Mouse (Mus musculus): ENCODE measurements at regions not wholly inside any gene's neighbourhood (a gene's known extent, or its start where the extent isn't known, plus 50 kb on each side); places are given as distances from the start of the nearest gene placed in this dataset.

DNA sequence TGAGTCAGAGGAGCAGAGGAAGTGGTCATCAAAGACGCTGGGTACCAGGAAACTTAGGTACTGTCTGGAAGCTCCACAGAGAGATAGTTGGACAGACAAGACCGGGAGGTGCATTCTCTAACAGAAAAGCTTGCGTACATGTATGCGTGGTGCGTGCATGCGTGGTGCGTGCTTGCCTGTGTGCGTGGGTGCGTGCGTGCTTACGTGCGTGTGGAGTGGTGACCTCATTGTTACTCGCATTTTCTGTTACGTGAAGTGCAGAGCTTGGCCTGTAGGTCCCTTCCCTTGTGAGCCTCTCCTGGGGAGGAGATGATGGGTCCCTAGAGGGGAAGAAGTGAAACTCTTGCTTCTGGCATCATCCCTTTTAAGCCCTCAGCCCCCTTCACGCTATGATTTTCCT lies 175.5 kb upstream of the Msx2 start:
- H3K27me3 ChIP-seq (ENCODE audit: control insufficient read depth, insufficient read depth, low read length) = no peaks in the 10 kb centered on the region
- H3K4me3 ChIP-seq (ENCODE audit: low read depth, low read length) = no peak overlapping the region
- H3K9ac ChIP-seq (replicated peaks; ENCODE audit: low read depth, low read length) = no peak overlapping the region
- no peaks in the 10 kb centered on the region for H3K9me3 ChIP-seq (ENCODE audit: control insufficient read depth, low read length)
- H3K4me1 ChIP-seq (ENCODE audit: control insufficient read depth, insufficient read depth, low read length) = no peaks in the 10 kb centered on the region
- ATAC-seq (ENCODE audit: low read depth) = no peak
- no peaks in the 10 kb centered on the region for H3K36me3 ChIP-seq (ENCODE audit: control insufficient read depth, insufficient read depth, low read length)
- H3K4me2 ChIP-seq (ENCODE audit: low read depth, low read length) = no peak overlapping the region
- WGBS = 95% methylated on average over 15 of the region's 15 CpGs
- no peak overlapping the region for H3K27ac ChIP-seq (ENCODE audit: low read depth, low read length)

DNA sequence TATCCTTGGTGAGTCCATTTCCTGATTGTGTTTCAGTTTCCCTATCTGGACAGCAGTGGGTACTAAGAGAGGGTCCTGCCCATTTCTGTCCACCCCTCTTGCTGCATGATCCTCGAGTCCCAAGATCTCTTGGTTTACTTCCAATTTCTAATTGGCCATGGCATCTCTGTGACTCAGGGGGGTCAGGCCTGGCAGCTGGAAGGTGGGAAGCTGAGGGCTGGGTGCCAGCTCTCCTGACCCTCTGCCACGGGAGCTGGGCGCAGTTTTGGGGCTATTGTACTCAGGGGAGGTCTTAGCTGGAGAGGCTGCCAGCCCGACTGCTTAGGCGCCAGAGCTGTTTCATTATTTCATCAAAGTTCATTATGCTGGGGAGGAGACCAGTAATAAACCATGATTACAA lies 169.7 kb upstream of the Msx2 start:
- WGBS = 55% methylated on average over 5 of the region's 5 CpGs
- H3K4me1 ChIP-seq (ENCODE audit: control insufficient read depth, insufficient read depth, low read length) = no peaks in the 10 kb centered on the region
- H3K9ac ChIP-seq (replicated peaks; ENCODE audit: low read depth, low read length) = no peak overlapping the region
- no peak overlapping the region for H3K4me3 ChIP-seq (ENCODE audit: low read depth, low read length)
- H3K9me3 ChIP-seq (ENCODE audit: control insufficient read depth, low read length) = no peaks in the 10 kb centered on the region
- H3K36me3 ChIP-seq (ENCODE audit: control insufficient read depth, insufficient read depth, low read length) = no peaks in the 10 kb centered on the region
- H3K4me2 ChIP-seq (ENCODE audit: low read depth, low read length) = no peak overlapping the region
- ATAC-seq (ENCODE audit: low read depth) = no peak
- H3K27me3 ChIP-seq (ENCODE audit: control insufficient read depth, insufficient read depth, low read length) = no peaks in the 10 kb centered on the region
- no peak overlapping the region for H3K27ac ChIP-seq (ENCODE audit: low read depth, low read length)

DNA sequence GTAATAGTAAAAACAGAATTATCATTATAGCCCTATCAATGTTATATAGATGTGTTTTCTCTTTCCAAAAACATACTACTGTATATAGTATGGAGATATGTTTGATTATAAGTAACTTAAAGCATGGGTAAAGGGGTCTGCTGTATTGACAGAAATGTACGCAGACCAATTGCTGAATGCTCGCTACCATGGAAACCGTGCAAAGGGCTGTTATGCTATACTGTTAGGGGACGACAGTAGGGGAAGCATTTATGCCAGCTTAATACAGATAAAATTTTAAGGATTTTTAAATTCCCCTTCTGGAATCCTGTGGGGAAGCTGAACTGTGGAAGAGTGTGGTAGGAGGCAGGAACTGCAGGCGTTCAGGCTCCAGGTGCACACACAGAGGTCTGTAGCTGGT lies 166.7 kb upstream of the Msx2 start:
- H3K27me3 ChIP-seq (ENCODE audit: control insufficient read depth, insufficient read depth, low read length) = no peaks in the 10 kb centered on the region
- no peak overlapping the region for H3K27ac ChIP-seq (ENCODE audit: low read depth, low read length)

DNA sequence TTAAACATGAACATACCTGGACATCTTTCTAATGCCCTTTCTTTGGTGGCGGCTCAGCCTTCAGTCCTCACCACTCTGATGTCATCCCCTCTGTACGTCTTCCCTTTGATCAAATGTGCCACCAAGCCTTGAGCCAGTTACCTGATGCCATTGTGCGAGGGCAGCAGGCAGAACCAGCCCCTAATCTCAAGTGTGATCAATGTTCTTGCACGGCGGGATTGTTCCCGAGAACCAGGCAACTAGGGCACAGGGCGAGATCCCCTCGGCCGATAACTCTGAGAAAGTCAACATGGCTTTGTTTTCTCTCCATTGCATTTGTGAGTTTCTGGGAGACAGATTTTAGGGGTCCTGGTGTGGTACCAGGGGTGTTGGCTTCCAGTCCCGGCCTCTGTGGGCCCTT lies 166.2 kb upstream of the Msx2 start:
- Histone ChIP-seq H3K36me3 (ENCODE audit: control insufficient read depth, insufficient read depth, low read length) (no peaks in the 10 kb centered on the region), H3K4me1 (ENCODE audit: control insufficient read depth, insufficient read depth, low read length) (no peaks in the 10 kb centered on the region), H3K27me3 (ENCODE audit: control insufficient read depth, insufficient read depth, low read length) (no peaks in the 10 kb centered on the region), H3K9ac (replicated peaks; ENCODE audit: low read depth, low read length) (no peak overlapping the region), H3K4me3 (ENCODE audit: low read depth, low read length) (no peak overlapping the region), H3K9me3 (ENCODE audit: control insufficient read depth, low read length) (no peaks in the 10 kb centered on the region), H3K4me2 (ENCODE audit: low read depth, low read length) (no peak overlapping the region), H3K27ac (ENCODE audit: low read depth, low read length) (no peak overlapping the region)
- no peak for ATAC-seq (ENCODE audit: low read depth)
- WGBS = 92% methylated on average over 10 of the region's 10 CpGs

More for the DNA sequence above, 166.7 kb upstream of the Msx2 start:
- Histone ChIP-seq H3K9me3 (ENCODE audit: control insufficient read depth, low read length) (no peaks in the 10 kb centered on the region), H3K4me1 (ENCODE audit: control insufficient read depth, insufficient read depth, low read length) (no peaks in the 10 kb centered on the region), H3K9ac (replicated peaks; ENCODE audit: low read depth, low read length) (no peak overlapping the region), H3K4me3 (ENCODE audit: low read depth, low read length) (no peak overlapping the region), H3K4me2 (ENCODE audit: low read depth, low read length) (no peak overlapping the region), H3K36me3 (ENCODE audit: control insufficient read depth, insufficient read depth, low read length) (no peaks in the 10 kb centered on the region)
- no peak for ATAC-seq (ENCODE audit: low read depth)
- 70% methylated on average over 5 of the region's 5 CpGs for WGBS

DNA sequence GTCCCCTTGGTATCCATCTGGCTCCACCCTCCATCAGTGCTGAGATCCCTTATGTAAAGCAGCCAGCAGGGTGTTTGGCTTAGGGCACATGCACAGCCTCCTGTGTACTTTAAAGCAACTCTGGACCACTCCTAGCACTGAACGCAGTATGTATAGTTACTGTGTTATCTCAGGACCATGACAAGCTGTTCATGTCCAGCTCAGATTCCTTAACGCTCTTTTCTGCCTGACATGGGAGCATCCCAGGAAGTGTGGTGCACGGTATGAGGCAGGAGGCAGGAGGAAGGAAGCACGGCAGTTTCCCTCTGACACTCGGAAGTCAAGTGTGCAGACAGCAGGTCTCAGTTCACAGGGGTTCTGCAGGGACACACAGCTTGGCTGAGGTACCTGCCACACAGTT lies 163.1 kb upstream of the Msx2 start:
- Histone ChIP-seq H3K4me2 (ENCODE audit: low read depth, low read length) (no peak overlapping the region), H3K27ac (ENCODE audit: low read depth, low read length) (no peak overlapping the region)
- no peak for ATAC-seq (ENCODE audit: low read depth)

DNA sequence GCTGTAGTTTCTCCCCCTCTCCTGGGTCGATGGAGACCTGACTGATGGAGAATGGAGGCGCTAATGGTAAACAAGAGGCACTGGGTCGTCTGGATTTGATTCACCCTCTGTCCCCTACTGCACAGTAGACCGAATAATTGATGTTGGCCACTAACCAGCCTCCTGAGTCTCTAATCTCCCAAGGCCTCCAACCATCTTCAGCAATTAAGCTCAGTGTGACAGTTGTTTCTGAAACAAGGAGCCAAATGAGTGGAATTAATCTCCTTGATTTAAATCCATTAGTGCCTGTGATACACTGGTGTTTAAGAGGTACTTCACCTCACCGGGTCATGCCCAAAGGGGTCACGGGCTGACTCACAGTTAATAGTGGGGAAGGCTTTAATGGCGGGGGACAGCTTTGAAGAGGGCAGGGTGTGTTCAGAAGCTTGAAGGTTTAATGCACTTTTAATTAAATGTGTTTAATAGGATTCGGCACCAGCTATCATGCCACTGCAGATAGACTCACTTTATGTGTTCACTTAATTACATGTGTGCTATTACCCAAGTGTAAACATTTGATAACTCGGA lies 161.8 kb upstream of the Msx2 start:
- Histone ChIP-seq H3K9me3 (ENCODE audit: control insufficient read depth, low read length) (no peaks in the 10 kb centered on the region), H3K36me3 (ENCODE audit: control insufficient read depth, insufficient read depth, low read length) (no peaks in the 10 kb centered on the region), H3K27ac (ENCODE audit: low read depth, low read length) (no peak overlapping the region), H3K4me1 (ENCODE audit: control insufficient read depth, insufficient read depth, low read length) (no peaks in the 10 kb centered on the region), H3K4me2 (ENCODE audit: low read depth, low read length) (no peak overlapping the region), H3K9ac (replicated peaks; ENCODE audit: low read depth, low read length) (no peak overlapping the region), H3K4me3 (ENCODE audit: low read depth, low read length) (no peak overlapping the region), H3K27me3 (ENCODE audit: control insufficient read depth, insufficient read depth, low read length) (no peaks in the 10 kb centered on the region)
- WGBS = 43% methylated on average over 9 of the region's 9 CpGs
- ATAC-seq (ENCODE audit: low read depth) = peak; percentile 73; the same call in 1 of the 2 replicates

More for the DNA sequence above, 163.1 kb upstream of the Msx2 start:
- no peaks in the 10 kb centered on the region for H3K27me3 ChIP-seq (ENCODE audit: control insufficient read depth, insufficient read depth, low read length)
- WGBS = 74% methylated on average over 5 of the region's 5 CpGs
- no peaks in the 10 kb centered on the region for H3K4me1 ChIP-seq (ENCODE audit: control insufficient read depth, insufficient read depth, low read length)
- H3K4me3 ChIP-seq (ENCODE audit: low read depth, low read length) = no peak overlapping the region
- no peaks in the 10 kb centered on the region for H3K9me3 ChIP-seq (ENCODE audit: control insufficient read depth, low read length)
- H3K36me3 ChIP-seq (ENCODE audit: control insufficient read depth, insufficient read depth, low read length) = no peaks in the 10 kb centered on the region
- no peak overlapping the region for H3K9ac ChIP-seq (replicated peaks; ENCODE audit: low read depth, low read length)

DNA sequence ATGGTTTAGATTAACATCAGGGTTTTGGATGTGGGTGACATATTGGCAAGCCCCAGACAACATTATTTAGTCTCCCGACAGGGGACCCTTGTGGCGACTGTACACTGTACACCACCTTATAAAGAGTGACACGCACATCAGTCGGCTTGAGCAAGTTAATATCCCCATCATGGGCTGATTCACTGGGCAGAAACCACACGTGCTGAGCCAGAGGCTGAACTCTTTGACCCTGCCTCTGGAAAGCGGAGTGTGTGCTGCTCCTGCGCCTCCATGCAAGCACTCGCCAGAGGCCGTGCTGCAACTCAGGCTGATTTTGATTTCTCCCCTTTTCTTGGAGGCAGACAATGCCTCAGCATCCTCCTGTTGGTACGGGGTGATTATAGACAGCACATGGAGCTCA lies 125.2 kb upstream of the Msx2 start:
- H3K4me1 ChIP-seq (ENCODE audit: control insufficient read depth, insufficient read depth, low read length) = no peaks in the 10 kb centered on the region
- no peaks in the 10 kb centered on the region for H3K9me3 ChIP-seq (ENCODE audit: control insufficient read depth, low read length)
- H3K27me3 ChIP-seq (ENCODE audit: control insufficient read depth, insufficient read depth, low read length) = no peaks in the 10 kb centered on the region
- no peak overlapping the region for H3K27ac ChIP-seq (ENCODE audit: low read depth, low read length)
- ATAC-seq (ENCODE audit: low read depth) = no peak
- H3K36me3 ChIP-seq (ENCODE audit: control insufficient read depth, insufficient read depth, low read length) = no peaks in the 10 kb centered on the region
- no peak overlapping the region for H3K4me3 ChIP-seq (ENCODE audit: low read depth, low read length)
- 76% methylated on average over 10 of the region's 10 CpGs for WGBS
- no peak overlapping the region for H3K9ac ChIP-seq (replicated peaks; ENCODE audit: low read depth, low read length)
- no peak overlapping the region for H3K4me2 ChIP-seq (ENCODE audit: low read depth, low read length)

DNA sequence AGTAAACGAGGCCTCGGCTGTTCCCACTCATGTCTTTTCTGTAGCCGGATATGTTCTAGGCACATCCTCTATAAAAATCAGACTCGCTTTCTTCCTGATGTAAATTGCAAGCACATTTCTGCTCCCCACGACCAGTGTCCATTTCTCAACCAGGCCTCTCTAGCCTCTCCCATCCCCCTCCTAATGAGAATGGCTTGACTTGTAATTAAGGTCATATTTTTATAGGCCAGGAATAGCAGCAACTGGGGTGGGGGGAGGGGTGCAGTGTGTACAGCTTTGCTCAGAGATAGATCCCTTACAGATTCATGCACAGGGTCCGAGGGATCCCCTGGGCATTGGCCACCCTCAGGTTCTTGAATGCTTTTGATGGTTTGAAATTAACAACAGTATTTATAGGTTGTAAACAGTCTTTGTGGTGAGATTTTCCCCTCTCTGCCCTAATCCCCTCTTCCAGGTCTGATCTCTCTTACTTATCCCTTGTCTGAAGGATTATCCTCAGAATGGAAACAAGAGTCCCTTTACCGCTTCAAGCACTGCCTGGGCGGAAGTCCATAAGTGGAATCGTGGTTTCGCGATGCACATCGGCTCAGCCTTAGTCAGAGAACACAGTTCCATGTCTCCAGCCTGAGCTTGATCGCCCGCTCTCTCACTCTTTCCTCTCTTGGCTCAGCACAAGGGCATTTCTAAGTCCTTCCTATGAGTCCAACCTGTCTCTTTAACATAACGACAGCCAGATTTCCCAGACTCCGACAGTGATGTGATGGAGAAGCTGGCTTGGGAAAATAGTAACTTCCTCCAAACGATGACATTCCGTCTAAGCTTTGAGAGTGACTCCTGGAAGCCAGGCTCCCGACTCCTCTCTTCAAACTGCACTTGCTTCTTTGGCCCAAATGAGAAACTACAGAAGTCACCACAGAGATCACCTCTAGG lies 124.3 kb upstream of the Msx2 start:
- Histone ChIP-seq H3K4me2 (ENCODE audit: low read depth, low read length) (no peak overlapping the region), H3K9ac (replicated peaks; ENCODE audit: low read depth, low read length) (no peak overlapping the region), H3K4me3 (ENCODE audit: low read depth, low read length) (no peak overlapping the region), H3K27me3 (ENCODE audit: control insufficient read depth, insufficient read depth, low read length) (no peaks in the 10 kb centered on the region), H3K4me1 (ENCODE audit: control insufficient read depth, insufficient read depth, low read length) (no peaks in the 10 kb centered on the region), H3K36me3 (ENCODE audit: control insufficient read depth, insufficient read depth, low read length) (no peaks in the 10 kb centered on the region), H3K9me3 (ENCODE audit: control insufficient read depth, low read length) (no peaks in the 10 kb centered on the region), H3K27ac (ENCODE audit: low read depth, low read length) (no peak overlapping the region)
- no peak for ATAC-seq (ENCODE audit: low read depth)
- 81% methylated on average over 19 of the region's 19 CpGs for WGBS

DNA sequence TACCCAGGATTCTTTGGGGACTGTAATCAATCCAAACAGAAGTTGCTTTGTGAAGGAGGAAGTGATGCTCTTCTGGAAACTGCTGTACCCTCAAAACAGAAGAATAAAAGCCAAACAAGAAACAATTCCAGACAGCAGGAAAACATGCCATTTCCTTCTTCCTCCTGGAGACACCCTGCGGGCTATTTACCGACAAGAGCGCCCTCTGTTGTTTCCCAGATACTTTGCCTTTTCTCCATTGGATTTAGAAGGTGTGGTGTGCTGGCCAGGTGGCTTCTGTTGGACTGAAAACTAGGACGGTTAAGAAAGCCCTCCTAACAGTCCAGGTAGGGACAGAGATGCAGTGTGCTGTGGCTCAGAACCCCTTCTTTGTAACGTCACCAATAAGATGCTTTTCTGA lies 119.9 kb upstream of the Msx2 start:
- Histone ChIP-seq H3K4me1 (ENCODE audit: control insufficient read depth, insufficient read depth, low read length) (no peaks in the 10 kb centered on the region), H3K9ac (replicated peaks; ENCODE audit: low read depth, low read length) (no peak overlapping the region), H3K9me3 (ENCODE audit: control insufficient read depth, low read length) (no peaks in the 10 kb centered on the region), H3K27me3 (ENCODE audit: control insufficient read depth, insufficient read depth, low read length) (no peaks in the 10 kb centered on the region), H3K27ac (ENCODE audit: low read depth, low read length) (no peak overlapping the region), H3K36me3 (ENCODE audit: control insufficient read depth, insufficient read depth, low read length) (no peaks in the 10 kb centered on the region), H3K4me3 (ENCODE audit: low read depth, low read length) (no peak overlapping the region), H3K4me2 (ENCODE audit: low read depth, low read length) (no peak overlapping the region)
- 14% methylated on average over 5 of the region's 5 CpGs for WGBS
- ATAC-seq (ENCODE audit: low read depth) = no peak
